Mouse (Mus musculus) heart, embryonic 12.5 days (tissue): Measurements from ENCODE around the gene Ube2v1. TPM values are rescaled to one million over a fixed set of nuclear protein-coding genes. Genes with fewer than 3 reads are reported as not detected.

Source experiments
- ATAC-seq: fragments of 200-750 bp; cut with Nextera tagmentation; 2 replicates; pipeline ENCODE4 v1.8.0; 2017; ENCODE audit warnings: moderate TSS enrichment, moderate library complexity; ENCODE audit not compliant: insufficient number of reproducible peaks, low FRiP score
- H3K27ac ChIP-seq: fragments of 300-500 bp; sonication (generic); 2 replicates; pipeline ENCODE4 v1.5.1; 2016; ENCODE audit warnings: mild to moderate bottlenecking, moderate library complexity; ENCODE audit not compliant: poor library complexity, severe bottlenecking
- H3K27me3 ChIP-seq: fragments of 300-500 bp; sonication (generic); replicated peaks from 2 replicates; pipeline ENCODE4 v1.6.1; 2016; ENCODE audit warnings: mild to moderate bottlenecking, moderate library complexity
- H3K36me3 ChIP-seq: fragments of 300-500 bp; sonication (generic); 2 replicates; pipeline ENCODE4 v1.6.1; 2016; ENCODE audit warnings: mild to moderate bottlenecking, moderate library complexity
- H3K4me1 ChIP-seq: fragments of 300-500 bp; sonication (generic); replicated peaks from 2 replicates; pipeline ENCODE4 v1.6.1; 2016; ENCODE audit warnings: mild to moderate bottlenecking
- H3K4me2 ChIP-seq: fragments of 300-500 bp; sonication (generic); 2 replicates; pipeline ENCODE4 v1.6.1; 2016; ENCODE audit warnings: mild to moderate bottlenecking, moderate library complexity
- H3K4me3 ChIP-seq: fragments of 300-500 bp; sonication (generic); 2 replicates; pipeline ENCODE4 v1.5.1; 2016; ENCODE audit warnings: mild to moderate bottlenecking
- H3K9ac ChIP-seq: fragments of 300-500 bp; sonication (generic); 2 replicates; pipeline ENCODE4 v1.6.1; 2016; ENCODE audit warnings: mild to moderate bottlenecking, moderate library complexity
- H3K9me3 ChIP-seq: fragments of 300-500 bp; sonication (generic); replicated peaks from 2 replicates; pipeline ENCODE4 v1.6.1; 2016; ENCODE audit warnings: mild to moderate bottlenecking, moderate library complexity
- WGBS: fragments of 180-500 bp; shearing (Covaris S2); methylation state at CpG from one replicate; pipeline ENCODE4 v1.1.7; 2016; 5-methylcytosine and 5-hydroxymethylcytosine counted together
- polyA plus RNA-seq: library from polyadenylated mRNA; unstranded; fragments of >200 nt; fragmentation: Nextera tagmentation; extraction: Ambion mirVana; gene quantifications from 2 replicates; pipeline ENCODE4 v1.2.1, GENCODE M21; 2016

Gene Ube2v1
- polyA plus RNA-seq, 1 experiment from 2014 or later, result 216 TPM

DNA sequence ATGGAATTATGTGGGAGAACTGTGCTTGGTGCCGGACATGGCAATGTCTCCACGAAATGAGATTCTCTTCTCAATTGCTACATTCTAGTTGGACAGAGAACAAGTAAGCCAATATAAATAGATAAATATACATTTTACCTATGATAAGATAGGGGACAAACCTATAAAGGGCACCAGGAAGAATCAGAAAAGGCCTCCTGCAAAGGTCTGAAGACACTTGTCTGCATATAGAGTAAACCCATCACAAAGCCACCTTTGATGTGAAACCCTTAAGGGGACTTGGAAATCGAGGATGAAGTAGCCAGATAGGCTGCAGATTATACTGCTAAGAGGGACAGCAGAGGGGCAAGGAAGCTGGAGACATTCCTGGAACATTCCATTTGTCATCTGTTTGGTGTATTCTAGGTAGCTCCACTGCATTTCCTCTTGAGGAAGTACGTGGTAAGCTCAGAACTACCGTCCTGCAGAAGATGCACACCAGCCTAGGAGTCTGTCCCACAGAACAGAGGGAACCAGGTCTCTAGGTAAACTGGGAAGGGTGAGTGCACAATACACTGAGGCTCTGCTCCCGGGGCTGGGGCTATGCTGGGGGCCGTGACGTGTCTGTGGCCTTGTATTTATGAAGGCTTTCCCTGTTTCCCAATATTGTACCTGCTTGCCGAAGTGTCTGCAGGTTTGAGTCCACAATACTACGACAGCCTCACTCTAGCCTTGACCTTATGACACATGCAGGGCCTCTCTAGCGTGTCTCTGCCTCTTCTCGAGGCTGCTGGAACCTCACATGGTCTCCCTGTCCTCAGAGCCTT is 1.0 kb upstream of the Ube2v1 start:
- 65% methylated on average over 12 of the region's 12 CpGs for WGBS
- no peak for ATAC-seq
- peaks cover 51% of the 10 kb centered on the region for H3K4me1 ChIP-seq

GRCm38 (mm10) chr2:167631181-167631590 is 709 bp downstream of the Ube2v1 start:
- Histone ChIP-seq H3K4me2 (peak overlapping the region; percentile 93), H3K27me3 (no peaks in the 10 kb centered on the region), H3K9ac (peak overlapping the region; percentile 99), H3K4me1 (peaks cover 60% of the 10 kb centered on the region), H3K9me3 (0 out of 2 replicates have a peak, but pooled peaks cover 2% of the 10 kb centered on the region), H3K4me3 (peak overlapping the region; percentile 99), H3K36me3 (peaks cover 16% of the 10 kb centered on the region; the same call in 1 of the 2 replicates), H3K27ac (peak overlapping the region; percentile 88)
- peak; percentile 0; the same call in 1 of the 2 replicates for ATAC-seq
- under 1% methylated on average over 31 of the region's 31 CpGs for WGBS

More for the DNA sequence above, 1.0 kb upstream of the Ube2v1 start:
- 0 out of 2 replicates have a peak, but pooled peaks cover 2% of the 10 kb centered on the region for H3K9me3 ChIP-seq
- peak overlapping the region; percentile 68 for H3K9ac ChIP-seq
- H3K36me3 ChIP-seq, result peaks cover 5% of the 10 kb centered on the region; the same call in 1 of the 2 replicates
- H3K4me2 ChIP-seq, result peak overlapping the region; percentile 93
- no peaks in the 10 kb centered on the region for H3K27me3 ChIP-seq
- peak overlapping the region; percentile 99; the same call in 1 of the 2 replicates for H3K4me3 ChIP-seq
- H3K27ac ChIP-seq, result peak overlapping the region; percentile 72

DNA sequence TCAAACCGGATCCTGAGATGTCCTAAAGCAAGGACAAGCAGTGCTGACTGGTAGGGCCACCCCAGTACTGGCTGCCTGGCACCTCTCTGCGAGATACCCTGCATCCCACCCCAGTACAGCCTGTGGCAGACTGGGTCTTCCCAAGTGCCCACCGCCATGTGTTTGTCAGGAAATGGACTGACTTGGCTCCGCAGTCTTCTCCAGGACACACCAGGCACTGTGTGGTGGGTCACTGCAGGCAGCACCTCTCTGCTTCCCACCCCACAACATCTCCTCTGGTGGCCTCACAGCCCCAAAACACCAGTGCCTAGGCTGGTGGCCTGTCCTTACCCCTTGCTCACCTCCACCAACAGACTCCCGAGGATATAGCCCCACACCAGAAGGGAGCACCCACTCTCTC is 1.5 kb downstream of the Ube2v1 start:
- peak overlapping the region; percentile 93 for H3K4me2 ChIP-seq
- H3K9ac ChIP-seq, result peak overlapping the region; percentile 99
- H3K9me3 ChIP-seq, result no peaks in the 10 kb centered on the region
- H3K4me3 ChIP-seq, result peak overlapping the region; percentile 99
- WGBS, result 50% methylated on average over 5 of the region's 5 CpGs
- ATAC-seq, result no peak
- H3K27ac ChIP-seq, result peak overlapping the region; percentile 88
- H3K27me3 ChIP-seq, result no peaks in the 10 kb centered on the region
- peaks cover 67% of the 10 kb centered on the region for H3K4me1 ChIP-seq
- H3K36me3 ChIP-seq, result peaks cover 16% of the 10 kb centered on the region; the same call in 1 of the 2 replicates

GRCm38 (mm10) chr2:167629665-167630209 is 2.2 kb downstream of the Ube2v1 start:
- H3K4me2 ChIP-seq, result peak overlapping the region; percentile 93
- peak overlapping the region; percentile 88 for H3K27ac ChIP-seq
- H3K4me3 ChIP-seq, result peak overlapping the region; percentile 99
- H3K9me3 ChIP-seq, result no peaks in the 10 kb centered on the region
- 63% methylated on average over 11 of the region's 11 CpGs for WGBS
- H3K36me3 ChIP-seq, result peaks cover 16% of the 10 kb centered on the region; the same call in 1 of the 2 replicates
- no peak for ATAC-seq
- peak overlapping the region; percentile 99 for H3K9ac ChIP-seq
- no peaks in the 10 kb centered on the region for H3K27me3 ChIP-seq
- H3K4me1 ChIP-seq, result peaks cover 69% of the 10 kb centered on the region

- H3K9ac ChIP-seq, result peak overlapping the region; percentile 30; the same call in 1 of the 2 replicates
- 21% methylated on average over 4 of the region's 4 CpGs for WGBS
- ATAC-seq, result peak; percentile 77
- H3K9me3 ChIP-seq, result no peaks in the 10 kb centered on the region
- H3K4me3 ChIP-seq, result no peak overlapping the region
- peak overlapping the region; percentile 88 for H3K27ac ChIP-seq
- no peaks in the 10 kb centered on the region for H3K27me3 ChIP-seq
- peaks cover 16% of the 10 kb centered on the region; the same call in 1 of the 2 replicates for H3K36me3 ChIP-seq
- peak overlapping the region; percentile 93 for H3K4me2 ChIP-seq
- peaks cover 67% of the 10 kb centered on the region for H3K4me1 ChIP-seq
These were observed 3.0 kb downstream of the Ube2v1 start for GRCm38 (mm10) chr2:167628872-167629271.

DNA sequence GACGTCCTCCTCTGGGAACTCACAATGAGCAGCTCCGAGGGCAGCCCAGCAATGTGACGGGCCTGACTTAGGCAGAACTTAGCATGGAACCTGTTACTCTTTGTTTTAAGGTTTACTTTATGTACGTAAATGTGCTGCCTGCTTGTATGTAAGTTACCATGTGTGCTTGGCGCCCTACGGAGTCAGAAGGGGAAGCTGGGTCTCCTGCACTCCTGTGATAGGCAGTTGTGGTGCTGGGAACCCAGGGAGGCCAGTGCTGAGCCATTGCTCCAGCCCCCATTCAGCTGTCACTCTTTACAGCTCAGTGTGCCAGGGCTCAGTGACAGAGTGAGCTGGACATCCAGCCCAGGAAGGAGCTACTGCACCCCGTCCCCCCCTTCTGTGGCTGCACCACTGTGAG is 4.9 kb downstream of the Ube2v1 start:
- WGBS, result 94% methylated on average over 7 of the region's 7 CpGs

GRCm38 (mm10) chr2:167625670-167626069 is 6.2 kb downstream of the Ube2v1 start:
- no peaks in the 10 kb centered on the region for H3K27me3 ChIP-seq
- 0 out of 2 replicates have a peak overlapping the region, but pooled peaks have one; percentile 3 for H3K27ac ChIP-seq
- H3K4me3 ChIP-seq, result no peak overlapping the region
- H3K4me2 ChIP-seq, result no peak overlapping the region
- ATAC-seq, result no peak
- peaks cover 73% of the 10 kb centered on the region for H3K4me1 ChIP-seq
- H3K9ac ChIP-seq, result peak overlapping the region; percentile 23; the same call in 1 of the 2 replicates
- 54% methylated on average over 2 of the region's 2 CpGs for whole genome bisulfite sequencing
- H3K9me3 ChIP-seq, result no peaks in the 10 kb centered on the region
- H3K36me3 ChIP-seq, result peaks cover 17% of the 10 kb centered on the region; the same call in 1 of the 2 replicates

More for the DNA sequence above, 4.9 kb downstream of the Ube2v1 start:
- Histone ChIP-seq H3K36me3 (peaks cover 16% of the 10 kb centered on the region; the same call in 1 of the 2 replicates), H3K4me3 (no peak overlapping the region), H3K4me2 (no peak overlapping the region), H3K9me3 (no peaks in the 10 kb centered on the region), H3K27ac (no peak overlapping the region), H3K9ac (no peak overlapping the region), H3K27me3 (no peaks in the 10 kb centered on the region), H3K4me1 (peaks cover 67% of the 10 kb centered on the region)
- ATAC-seq, result no peak

- Histone ChIP-seq H3K4me1 (peaks cover 62% of the 10 kb centered on the region), H3K27me3 (no peaks in the 10 kb centered on the region), H3K36me3 (peaks cover 18% of the 10 kb centered on the region; the same call in 1 of the 2 replicates), H3K9me3 (no peaks in the 10 kb centered on the region), H3K4me3 (no peak overlapping the region), H3K27ac (0 out of 2 replicates have a peak overlapping the region, but pooled peaks have one; percentile 3), H3K9ac (no peak overlapping the region), H3K4me2 (no peak overlapping the region)
- WGBS, result 97% methylated on average over 6 of the region's 6 CpGs
- ATAC-seq, result no peak
These were observed 7.4 kb downstream of the Ube2v1 start for GRCm38 (mm10) chr2:167624368-167625075.

- WGBS, result 51% methylated on average over 5 of the region's 5 CpGs
- Histone ChIP-seq H3K36me3 (peaks cover 17% of the 10 kb centered on the region), H3K27me3 (no peaks in the 10 kb centered on the region), H3K4me3 (no peak overlapping the region), H3K9me3 (no peaks in the 10 kb centered on the region), H3K4me2 (no peak overlapping the region), H3K9ac (0 out of 2 replicates have a peak overlapping the region, but pooled peaks have one; percentile 2), H3K4me1 (peaks cover 58% of the 10 kb centered on the region), H3K27ac (0 out of 2 replicates have a peak overlapping the region, but pooled peaks have one; percentile 11)
- ATAC-seq, result no peak
These were observed 8.9 kb downstream of the Ube2v1 start for GRCm38 (mm10) chr2:167622965-167623364.

GRCm38 (mm10) chr2:167622352-167622751 is 9.5 kb downstream of the Ube2v1 start:
- peaks cover 18% of the 10 kb centered on the region for H3K36me3 ChIP-seq
- H3K4me1 ChIP-seq, result peaks cover 55% of the 10 kb centered on the region
- H3K9me3 ChIP-seq, result no peaks in the 10 kb centered on the region
- no peaks in the 10 kb centered on the region for H3K27me3 ChIP-seq
- no peak overlapping the region for H3K4me3 ChIP-seq
- peak overlapping the region; percentile 6; the same call in 1 of the 2 replicates for H3K27ac ChIP-seq
- 0 out of 2 replicates have a peak overlapping the region, but pooled peaks have one; percentile 11 for H3K9ac ChIP-seq
- H3K4me2 ChIP-seq, result no peak overlapping the region
- no peak for ATAC-seq
- 68% methylated on average over 13 of the region's 13 CpGs for WGBS
